Mouse (Mus musculus): ENCODE results near the gene Ptpra. TPM values are rescaled to one million over a fixed set of nuclear protein-coding genes. Genes with fewer than 3 reads are reported as not detected.

Ptpra gene
- polyA plus RNA-seq, 1 experiment from 2014 or later = 152 TPM

DNA sequence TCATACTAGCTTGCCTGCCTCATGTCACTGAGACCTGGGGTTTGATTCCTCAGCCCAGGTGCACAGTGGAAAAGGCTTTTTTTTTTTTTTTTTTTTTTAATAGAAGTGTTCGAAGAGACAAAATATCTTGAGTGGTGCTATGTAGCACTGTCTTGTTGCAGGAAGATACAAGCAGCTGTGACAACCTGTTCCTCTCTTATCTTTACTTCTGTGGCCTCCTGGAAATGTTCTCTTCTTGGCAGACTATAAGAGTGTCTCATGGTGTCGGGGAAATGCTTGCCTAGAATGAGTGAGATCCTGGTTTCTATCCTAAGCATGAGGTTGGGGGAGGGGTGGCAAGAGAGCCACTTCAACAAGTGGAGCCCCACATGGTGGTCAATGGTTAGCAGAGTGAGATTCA, 138.3 kb downstream of the Ptpra start:
- Histone ChIP-seq H3K4me3 (replicated peaks; ENCODE audit: low read length) (no peak overlapping the region), H3K36me3 (ENCODE audit: control insufficient read depth, insufficient read depth) (peaks cover 5% of the 10 kb centered on the region; the same call in 1 of the 2 replicates), H3K27ac (ENCODE audit: low read length) (no peak overlapping the region), H3K9ac (replicated peaks; ENCODE audit: low read depth, low read length) (no peak overlapping the region), H3K27me3 (replicated peaks; ENCODE audit: control insufficient read depth, insufficient read depth, low read length) (peaks cover 2% of the 10 kb centered on the region; the same call in 1 of the 2 replicates), H3K4me2 (ENCODE audit: low read length) (no peak overlapping the region), H3K4me1 (replicated peaks; ENCODE audit: control insufficient read depth, insufficient read depth, low read length) (no peaks in the 10 kb centered on the region), H3K9me3 (ENCODE audit: control insufficient read depth, low read length) (no peaks in the 10 kb centered on the region)
- ATAC-seq = no peak
- WGBS = 89% methylated on average over 2 of the region's 2 CpGs

GRCm38 (mm10) chr2:130589157-130589556, 139.1 kb downstream of the Ptpra start:
- no peak overlapping the region for H3K4me3 ChIP-seq (replicated peaks; ENCODE audit: low read length)
- ATAC-seq = no peak
- 48% methylated on average over 4 of the region's 4 CpGs for WGBS
- H3K9me3 ChIP-seq (ENCODE audit: control insufficient read depth, low read length) = no peaks in the 10 kb centered on the region
- H3K27me3 ChIP-seq (replicated peaks; ENCODE audit: control insufficient read depth, insufficient read depth, low read length) = no peaks in the 10 kb centered on the region
- H3K9ac ChIP-seq (replicated peaks; ENCODE audit: low read depth, low read length) = no peak overlapping the region
- peaks cover 5% of the 10 kb centered on the region; the same call in 1 of the 2 replicates for H3K36me3 ChIP-seq (ENCODE audit: control insufficient read depth, insufficient read depth)
- no peak overlapping the region for H3K4me2 ChIP-seq (ENCODE audit: low read length)
- no peaks in the 10 kb centered on the region for H3K4me1 ChIP-seq (replicated peaks; ENCODE audit: control insufficient read depth, insufficient read depth, low read length)
- no peak overlapping the region for H3K27ac ChIP-seq (ENCODE audit: low read length)

- no peaks in the 10 kb centered on the region for H3K27me3 ChIP-seq (replicated peaks; ENCODE audit: control insufficient read depth, insufficient read depth, low read length)
- H3K4me3 ChIP-seq (replicated peaks; ENCODE audit: low read length) = no peak overlapping the region
- H3K9ac ChIP-seq (replicated peaks; ENCODE audit: low read depth, low read length) = no peak overlapping the region
- no peak overlapping the region for H3K4me2 ChIP-seq (ENCODE audit: low read length)
- H3K9me3 ChIP-seq (ENCODE audit: control insufficient read depth, low read length) = no peaks in the 10 kb centered on the region
- H3K27ac ChIP-seq (ENCODE audit: low read length) = no peak overlapping the region
- ATAC-seq = no peak
- WGBS = 91% methylated on average over 2 of the region's 2 CpGs
- peaks cover 5% of the 10 kb centered on the region; the same call in 1 of the 2 replicates for H3K36me3 ChIP-seq (ENCODE audit: control insufficient read depth, insufficient read depth)
- H3K4me1 ChIP-seq (replicated peaks; ENCODE audit: control insufficient read depth, insufficient read depth, low read length) = no peaks in the 10 kb centered on the region
Observed at GRCm38 (mm10) chr2:130589761-130590160, 139.7 kb downstream of the Ptpra start.

DNA sequence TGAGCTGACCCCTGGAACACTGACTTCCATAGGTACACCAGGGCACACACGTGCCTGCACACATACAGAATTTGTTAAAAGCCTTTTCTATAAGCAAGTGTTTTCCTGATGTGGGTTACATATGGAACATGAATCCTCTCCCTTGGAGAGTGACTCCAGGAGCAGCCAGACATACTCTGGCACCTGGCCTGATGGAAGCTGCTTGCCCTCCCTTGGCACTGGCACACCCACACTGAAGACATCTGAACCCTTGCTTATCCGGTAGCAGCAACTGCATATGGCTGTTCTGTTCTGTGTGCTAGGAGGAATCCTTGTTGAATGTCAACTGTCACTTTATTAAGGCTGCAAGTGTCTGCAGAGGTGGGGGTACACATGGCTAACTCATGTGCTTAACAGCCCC, 140.9 kb downstream of the Ptpra start:
- no peak overlapping the region for H3K4me3 ChIP-seq (replicated peaks; ENCODE audit: low read length)
- no peaks in the 10 kb centered on the region for H3K4me1 ChIP-seq (replicated peaks; ENCODE audit: control insufficient read depth, insufficient read depth, low read length)
- ATAC-seq = no peak
- peaks cover 5% of the 10 kb centered on the region for H3K36me3 ChIP-seq (ENCODE audit: control insufficient read depth, insufficient read depth)
- H3K27ac ChIP-seq (ENCODE audit: low read length) = no peak overlapping the region
- WGBS = 92% methylated on average over 2 of the region's 2 CpGs
- H3K9ac ChIP-seq (replicated peaks; ENCODE audit: low read depth, low read length) = no peak overlapping the region
- no peaks in the 10 kb centered on the region for H3K27me3 ChIP-seq (replicated peaks; ENCODE audit: control insufficient read depth, insufficient read depth, low read length)
- no peaks in the 10 kb centered on the region for H3K9me3 ChIP-seq (ENCODE audit: control insufficient read depth, low read length)
- H3K4me2 ChIP-seq (ENCODE audit: low read length) = no peak overlapping the region

GRCm38 (mm10) chr2:130595596-130595995, 145.5 kb downstream of the Ptpra start:
- Histone ChIP-seq H3K27me3 (replicated peaks; ENCODE audit: control insufficient read depth, insufficient read depth, low read length) (no peaks in the 10 kb centered on the region), H3K4me2 (ENCODE audit: low read length) (no peak overlapping the region), H3K36me3 (ENCODE audit: control insufficient read depth, insufficient read depth) (peaks cover 12% of the 10 kb centered on the region), H3K4me3 (replicated peaks; ENCODE audit: low read length) (no peak overlapping the region), H3K9ac (replicated peaks; ENCODE audit: low read depth, low read length) (no peak overlapping the region), H3K4me1 (replicated peaks; ENCODE audit: control insufficient read depth, insufficient read depth, low read length) (no peaks in the 10 kb centered on the region), H3K27ac (ENCODE audit: low read length) (no peak overlapping the region), H3K9me3 (ENCODE audit: control insufficient read depth, low read length) (no peaks in the 10 kb centered on the region)
- 90% methylated on average over 1 of the region's 1 CpGs for WGBS
- ATAC-seq = no peak

GRCm38 (mm10) chr2:130597601-130598010, 147.5 kb downstream of the Ptpra start:
- 20% methylated on average over 1 of the region's 1 CpGs for WGBS
- H3K4me3 ChIP-seq (replicated peaks; ENCODE audit: low read length) = no peak overlapping the region
- peaks cover 8% of the 10 kb centered on the region for H3K36me3 ChIP-seq (ENCODE audit: control insufficient read depth, insufficient read depth)
- no peak overlapping the region for H3K27ac ChIP-seq (ENCODE audit: low read length)
- ATAC-seq = peak; percentile 74; the same call in 1 of the 2 replicates
- no peaks in the 10 kb centered on the region for H3K27me3 ChIP-seq (replicated peaks; ENCODE audit: control insufficient read depth, insufficient read depth, low read length)
- H3K4me1 ChIP-seq (replicated peaks; ENCODE audit: control insufficient read depth, insufficient read depth, low read length) = no peaks in the 10 kb centered on the region
- H3K4me2 ChIP-seq (ENCODE audit: low read length) = no peak overlapping the region
- H3K9me3 ChIP-seq (ENCODE audit: control insufficient read depth, low read length) = no peaks in the 10 kb centered on the region
- H3K9ac ChIP-seq (replicated peaks; ENCODE audit: low read depth, low read length) = no peak overlapping the region

DNA sequence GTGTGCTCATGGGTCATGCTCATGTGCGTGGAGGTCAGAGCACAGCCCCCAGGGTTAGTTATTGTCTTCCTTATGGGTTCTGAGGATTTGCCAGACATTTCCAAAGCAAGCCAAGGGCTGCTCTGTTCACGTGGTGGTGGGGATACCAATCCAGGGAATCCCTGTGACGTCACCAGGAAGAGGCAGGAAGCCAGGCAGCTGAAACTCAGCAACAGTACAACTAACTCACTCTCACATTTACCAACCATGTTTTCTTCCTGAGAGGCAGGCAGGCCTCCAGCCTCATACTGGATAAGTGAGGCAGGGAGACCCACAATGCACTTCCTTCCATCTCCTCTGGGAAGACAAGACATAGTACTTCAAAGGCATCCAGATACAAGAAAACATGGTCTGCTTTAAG, 148.3 kb downstream of the Ptpra start:
- ATAC-seq = no peak
- Histone ChIP-seq H3K4me3 (replicated peaks; ENCODE audit: low read length) (no peak overlapping the region), H3K4me1 (replicated peaks; ENCODE audit: control insufficient read depth, insufficient read depth, low read length) (no peaks in the 10 kb centered on the region), H3K4me2 (ENCODE audit: low read length) (no peak overlapping the region), H3K9me3 (ENCODE audit: control insufficient read depth, low read length) (no peaks in the 10 kb centered on the region), H3K27me3 (replicated peaks; ENCODE audit: control insufficient read depth, insufficient read depth, low read length) (no peaks in the 10 kb centered on the region), H3K27ac (ENCODE audit: low read length) (no peak overlapping the region), H3K36me3 (ENCODE audit: control insufficient read depth, insufficient read depth) (peaks cover 9% of the 10 kb centered on the region), H3K9ac (replicated peaks; ENCODE audit: low read depth, low read length) (no peak overlapping the region)
- 77% methylated on average over 3 of the region's 3 CpGs for WGBS

- no peak overlapping the region for H3K4me3 ChIP-seq (replicated peaks; ENCODE audit: low read length)
- WGBS = 85% methylated on average over 4 of the region's 4 CpGs
- H3K27me3 ChIP-seq (replicated peaks; ENCODE audit: control insufficient read depth, insufficient read depth, low read length) = no peaks in the 10 kb centered on the region
- H3K36me3 ChIP-seq (ENCODE audit: control insufficient read depth, insufficient read depth) = peaks cover 16% of the 10 kb centered on the region
- no peaks in the 10 kb centered on the region for H3K9me3 ChIP-seq (ENCODE audit: control insufficient read depth, low read length)
- H3K27ac ChIP-seq (ENCODE audit: low read length) = no peak overlapping the region
- H3K4me1 ChIP-seq (replicated peaks; ENCODE audit: control insufficient read depth, insufficient read depth, low read length) = no peaks in the 10 kb centered on the region
- H3K9ac ChIP-seq (replicated peaks; ENCODE audit: low read depth, low read length) = no peak overlapping the region
- H3K4me2 ChIP-seq (ENCODE audit: low read length) = no peak overlapping the region
- no peak for ATAC-seq
Observed at GRCm38 (mm10) chr2:130602195-130602594, 152.1 kb downstream of the Ptpra start.
